Mouse (Mus musculus): ENCODE measurements around the gene Hid1. TPM values are rescaled to one million over a fixed set of nuclear protein-coding genes. Genes with fewer than 3 reads are reported as not detected.

The Hid1 gene
- polyA plus RNA-seq (2012; rRNA removed) = 30.2 and 37.6 TPM in 2 replicates

DNA sequence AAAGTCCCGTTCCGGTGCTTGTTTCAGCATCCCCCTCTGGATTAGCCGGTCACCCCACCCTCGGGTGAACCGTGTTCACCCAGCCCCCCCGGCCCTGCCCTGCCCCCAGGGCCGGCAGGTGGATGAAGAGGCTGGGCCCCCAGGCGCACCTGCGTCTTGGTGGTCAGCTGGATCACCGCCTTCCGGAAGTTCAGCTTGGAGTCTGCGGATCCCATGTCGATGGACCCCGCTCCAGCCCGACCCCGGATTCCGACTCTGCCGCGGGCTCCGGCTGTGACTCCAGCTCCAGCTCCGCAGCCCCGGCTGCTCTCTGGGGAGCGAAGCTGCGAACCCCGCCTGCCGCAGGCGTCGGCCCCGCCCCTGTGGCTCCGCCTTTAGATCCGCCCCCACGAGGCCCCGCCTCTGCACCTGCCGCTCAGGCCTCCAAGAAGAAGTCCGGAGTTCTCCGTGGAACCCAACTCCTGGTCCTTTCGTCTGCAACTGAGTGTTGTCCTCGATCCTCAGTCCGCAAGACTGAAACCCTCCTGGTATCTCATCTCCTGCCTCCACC lies at the start of gene Hid1:
TSS of gene Hid1 (minus strand) at position 362 of the 550 bp plus-strand sequence.
- no peaks in the 10 kb centered on the region for H3K27me3 ChIP-seq (ENCODE audit: control insufficient read depth, insufficient read depth, low read length)
- TF ChIP-seq CTCF (IDR thresholded peaks at IDR 0.05; ENCODE audit: extremely low read depth, insufficient read length, insufficient replicate concordance, low read depth, low read length) = no peak
- TF ChIP-seq POLR2A (IDR thresholded peaks at IDR 0.05; ENCODE audit: low read depth, low read length) = peak; percentile 53; the same call in 1 of the 2 replicates
- H3K4me3 ChIP-seq (ENCODE audit: low read depth, low read length) = peak within 1 kb of the TSS; percentile 62
- no peaks in the 10 kb centered on the region for H3K4me1 ChIP-seq (ENCODE audit: control insufficient read depth, insufficient read depth, insufficient read length, low read length)
- H3K36me3 ChIP-seq (ENCODE audit: control insufficient read depth, insufficient read depth, low read length) = no peaks in the 10 kb centered on the region
- no peak within 1 kb of the TSS for H3K27ac ChIP-seq (ENCODE audit: insufficient read depth, low read depth, low read length)
- WGBS = under 1% methylated on average over 39 of the region's 39 CpGs

DNA sequence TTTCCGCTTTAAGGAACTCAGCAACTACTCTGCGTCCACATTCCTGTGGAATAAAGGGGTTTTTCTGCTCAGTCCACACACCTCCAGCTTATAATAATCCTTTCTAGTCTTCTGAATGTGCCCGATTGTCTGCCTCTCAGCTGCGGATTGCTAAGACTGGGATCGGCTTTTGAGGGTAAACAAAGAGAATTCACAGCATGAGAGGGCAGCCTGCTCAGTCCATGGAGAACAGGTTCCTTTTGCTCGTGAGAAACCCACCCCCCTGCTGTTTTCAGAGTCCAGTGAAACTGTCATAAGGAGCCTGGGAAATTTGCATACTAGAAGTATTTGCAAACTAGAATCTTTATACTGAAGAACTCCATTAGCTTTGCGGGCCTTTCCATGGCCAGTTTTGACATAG lies 42.0 kb upstream of the Hid1 start:
- Histone ChIP-seq H3K27ac (ENCODE audit: insufficient read depth, low read depth, low read length) (no peak overlapping the region), H3K36me3 (ENCODE audit: control insufficient read depth, insufficient read depth, low read length) (peaks cover 18% of the 10 kb centered on the region; the same call in 1 of the 2 replicates), H3K27me3 (ENCODE audit: control insufficient read depth, insufficient read depth, low read length) (no peaks in the 10 kb centered on the region), H3K4me3 (ENCODE audit: low read depth, low read length) (no peak overlapping the region), H3K4me1 (ENCODE audit: control insufficient read depth, insufficient read depth, insufficient read length, low read length) (peaks cover 2% of the 10 kb centered on the region; the same call in 1 of the 2 replicates)
- WGBS = 89% methylated on average over 7 of the region's 7 CpGs
- TF ChIP-seq POLR2A (IDR thresholded peaks at IDR 0.05; ENCODE audit: low read depth, low read length) (no peak), CTCF (IDR thresholded peaks at IDR 0.05; ENCODE audit: extremely low read depth, insufficient read length, insufficient replicate concordance, low read depth, low read length) (no peak)

DNA sequence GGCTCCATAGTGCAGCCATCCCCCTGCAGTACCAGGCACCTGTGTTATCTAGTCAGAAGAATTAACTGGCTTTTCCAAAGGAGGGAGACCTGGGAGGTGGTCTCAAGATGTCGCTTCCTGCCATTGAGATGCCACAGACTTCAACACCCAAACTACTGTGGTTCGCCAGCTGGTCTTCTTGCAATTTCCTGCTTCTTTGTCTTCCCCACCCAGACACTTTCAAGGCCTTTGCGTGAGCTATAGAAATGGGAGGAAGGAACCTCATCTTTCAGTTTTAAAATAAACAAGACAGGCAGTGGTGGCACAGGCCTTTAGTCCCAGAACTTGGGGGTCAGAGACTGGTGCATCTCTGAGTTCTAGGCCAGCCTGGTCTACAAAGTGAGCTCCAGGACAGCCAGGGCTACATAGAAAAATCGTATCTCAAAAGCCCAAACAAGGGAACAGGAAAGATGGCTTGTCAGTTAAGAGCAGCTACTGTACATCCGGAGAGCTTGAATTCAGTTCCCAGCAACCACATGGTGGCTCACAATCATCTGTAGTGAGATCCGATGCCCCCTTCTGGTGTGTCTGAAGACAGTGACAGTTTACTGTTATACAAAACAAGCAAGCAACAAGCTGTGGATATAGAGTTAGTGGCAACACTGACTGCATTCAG lies 40.8 kb upstream of the Hid1 start:
- Histone ChIP-seq H3K36me3 (ENCODE audit: control insufficient read depth, insufficient read depth, low read length) (peaks cover 18% of the 10 kb centered on the region; the same call in 1 of the 2 replicates), H3K4me3 (ENCODE audit: low read depth, low read length) (no peak overlapping the region), H3K4me1 (ENCODE audit: control insufficient read depth, insufficient read depth, insufficient read length, low read length) (peaks cover 3% of the 10 kb centered on the region; the same call in 1 of the 2 replicates), H3K27ac (ENCODE audit: insufficient read depth, low read depth, low read length) (peak overlapping the region; percentile 60), H3K27me3 (ENCODE audit: control insufficient read depth, insufficient read depth, low read length) (no peaks in the 10 kb centered on the region)
- TF ChIP-seq CTCF (IDR thresholded peaks at IDR 0.05; ENCODE audit: extremely low read depth, insufficient read length, insufficient replicate concordance, low read depth, low read length) (no peak), POLR2A (IDR thresholded peaks at IDR 0.05; ENCODE audit: low read depth, low read length) (no peak)
- WGBS = 79% methylated on average over 6 of the region's 6 CpGs

DNA sequence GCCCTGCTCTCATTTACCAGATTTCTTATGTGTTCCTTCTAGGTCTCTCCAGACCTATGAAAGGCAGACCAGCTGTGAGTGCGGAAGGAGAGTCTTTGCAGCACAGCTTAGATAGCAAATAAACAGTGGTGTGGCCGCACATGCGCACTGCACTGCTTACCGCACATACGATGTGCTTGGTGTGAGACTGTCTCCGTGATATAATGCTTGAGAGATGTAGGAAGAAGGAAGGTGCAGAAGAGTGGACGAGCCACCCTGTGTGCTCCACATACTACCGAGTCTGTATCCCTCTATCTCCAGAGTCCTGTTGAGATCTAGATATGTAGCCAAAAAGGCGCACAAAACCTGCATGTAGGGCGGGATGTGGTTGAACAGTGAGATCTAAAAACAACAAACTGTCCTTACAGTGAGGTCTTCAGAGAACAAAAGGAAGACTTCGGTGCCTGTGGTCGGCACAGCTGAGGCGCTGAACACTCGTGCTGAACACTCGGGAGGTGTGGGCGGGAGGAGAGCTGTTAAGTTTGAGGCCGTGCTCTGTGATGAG lies 39.4 kb upstream of the Hid1 start:
- peaks cover 18% of the 10 kb centered on the region; the same call in 1 of the 2 replicates for H3K36me3 ChIP-seq (ENCODE audit: control insufficient read depth, insufficient read depth, low read length)
- H3K27me3 ChIP-seq (ENCODE audit: control insufficient read depth, insufficient read depth, low read length) = no peaks in the 10 kb centered on the region
- TF ChIP-seq CTCF (IDR thresholded peaks at IDR 0.05; ENCODE audit: extremely low read depth, insufficient read length, insufficient replicate concordance, low read depth, low read length) = no peak
- TF ChIP-seq POLR2A (IDR thresholded peaks at IDR 0.05; ENCODE audit: low read depth, low read length) = no peak
- peaks cover 3% of the 10 kb centered on the region; the same call in 1 of the 2 replicates for H3K4me1 ChIP-seq (ENCODE audit: control insufficient read depth, insufficient read depth, insufficient read length, low read length)
- no peak overlapping the region for H3K4me3 ChIP-seq (ENCODE audit: low read depth, low read length)
- WGBS = 84% methylated on average over 17 of the region's 17 CpGs
- H3K27ac ChIP-seq (ENCODE audit: insufficient read depth, low read depth, low read length) = peak overlapping the region; percentile 41; the same call in 1 of the 2 replicates

DNA sequence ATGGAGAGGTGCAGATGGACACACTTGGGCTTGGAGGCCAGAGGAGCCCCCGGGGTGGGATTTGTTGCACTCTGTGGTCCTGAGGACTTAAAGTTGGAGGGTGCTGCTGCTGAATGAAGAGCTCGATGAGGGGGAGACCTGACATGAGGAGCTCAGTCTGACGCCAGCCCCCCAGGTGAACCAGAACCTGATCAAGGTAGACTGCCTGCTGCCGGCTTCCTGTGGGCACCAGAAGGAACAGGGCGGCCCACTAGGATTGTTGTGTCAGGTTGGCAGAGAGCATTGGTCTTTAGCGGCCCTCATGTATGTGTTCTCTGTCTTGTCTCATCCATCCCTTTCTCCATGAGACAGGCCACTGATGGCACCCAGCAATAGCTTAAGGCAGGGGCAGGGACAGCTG lies 38.2 kb upstream of the Hid1 start:
- H3K27ac ChIP-seq (ENCODE audit: insufficient read depth, low read depth, low read length) = no peak overlapping the region

DNA sequence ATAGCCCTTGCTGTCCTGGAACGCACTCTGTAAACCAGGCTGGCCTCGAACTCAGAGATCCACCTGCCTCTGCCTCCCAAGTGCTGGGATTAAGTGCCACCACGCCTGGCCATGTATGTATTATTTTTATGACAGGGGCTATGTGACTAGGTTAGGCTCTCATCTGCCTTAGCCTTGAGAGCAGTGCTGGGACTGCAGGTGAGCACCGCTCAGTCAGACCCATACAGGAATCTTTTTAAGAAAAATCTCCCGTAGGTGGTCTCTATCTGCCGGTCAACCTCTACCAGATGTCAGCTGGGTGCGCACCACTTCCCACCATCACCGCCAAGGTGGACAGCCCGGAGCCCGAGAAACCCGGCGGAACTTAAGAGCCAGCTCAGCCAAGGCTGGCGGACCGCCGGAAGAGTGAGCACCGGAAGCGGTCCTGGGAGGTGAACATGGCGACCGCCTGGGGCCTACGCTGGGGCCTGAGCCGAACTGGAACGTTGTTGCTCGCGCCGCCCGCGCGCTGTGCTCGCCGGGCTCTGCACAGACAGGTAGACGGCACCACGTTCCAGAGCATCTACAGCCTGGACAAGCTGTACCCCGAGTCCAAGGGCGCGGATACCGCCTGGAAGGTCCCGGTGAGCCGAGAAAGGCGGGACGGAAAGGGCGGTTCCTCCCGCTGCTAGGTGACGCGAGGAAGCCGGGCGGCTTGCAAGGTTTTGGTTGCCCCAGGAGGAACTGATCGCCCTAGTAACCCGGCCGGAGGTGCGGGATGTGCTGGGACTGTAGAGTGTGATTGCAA lies 36.0 kb upstream of the Hid1 start, which contains the start of gene Mrpl58:
TSS of gene Mrpl58 (plus strand) at position 415 of the 787 bp plus-strand sequence.
- 3% methylated on average over 50 of the region's 50 CpGs for WGBS
- peak within 1 kb of the TSS; percentile 73 for H3K27ac ChIP-seq (ENCODE audit: insufficient read depth, low read depth, low read length)
- TF ChIP-seq POLR2A (IDR thresholded peaks at IDR 0.05; ENCODE audit: low read depth, low read length) (peak; percentile 37), CTCF (IDR thresholded peaks at IDR 0.05; ENCODE audit: extremely low read depth, insufficient read length, insufficient replicate concordance, low read depth, low read length) (no peak)
- H3K4me1 ChIP-seq (ENCODE audit: control insufficient read depth, insufficient read depth, insufficient read length, low read length) = peaks cover 3% of the 10 kb centered on the region; the same call in 1 of the 2 replicates
- H3K27me3 ChIP-seq (ENCODE audit: control insufficient read depth, insufficient read depth, low read length) = no peaks in the 10 kb centered on the region
- H3K36me3 ChIP-seq (ENCODE audit: control insufficient read depth, insufficient read depth, low read length) = peaks cover 2% of the 10 kb centered on the region; the same call in 1 of the 2 replicates
- H3K4me3 ChIP-seq (ENCODE audit: low read depth, low read length) = peak within 1 kb of the TSS; percentile 74

More for the DNA sequence above, 38.2 kb upstream of the Hid1 start:
- no peak for TF ChIP-seq CTCF (IDR thresholded peaks at IDR 0.05; ENCODE audit: extremely low read depth, insufficient read length, insufficient replicate concordance, low read depth, low read length)
- H3K4me1 ChIP-seq (ENCODE audit: control insufficient read depth, insufficient read depth, insufficient read length, low read length) = peaks cover 3% of the 10 kb centered on the region; the same call in 1 of the 2 replicates
- H3K27me3 ChIP-seq (ENCODE audit: control insufficient read depth, insufficient read depth, low read length) = no peaks in the 10 kb centered on the region
- no peak overlapping the region for H3K4me3 ChIP-seq (ENCODE audit: low read depth, low read length)
- 96% methylated on average over 6 of the region's 6 CpGs for WGBS
- H3K36me3 ChIP-seq (ENCODE audit: control insufficient read depth, insufficient read depth, low read length) = peaks cover 15% of the 10 kb centered on the region; the same call in 1 of the 2 replicates

Measured in small intestine, adult 2 months (tissue).